9 mouse cellular contexts compared by ENCODE assay signal in genomic region chr7:3389444-3390412, GRCm38 (mm10). TPM values are rescaled to one million over a fixed set of nuclear protein-coding genes. Genes with fewer than 3 reads are reported as not detected.
DNase-seq lines count a peak whose midpoint lies in the region; ATAC-seq lines count a peak whose summit lies in the region.
"Had no signal": no experiment of that assay in that cellular context is flagged by ENCODE, and none has a peak within 500 bp of the region (broad histone marks: within the 10 kb centered on the region; RNA-seq: fewer than 3 reads in every experiment).

No protein-coding gene starts in this region.

- H3K27me3 ChIP-seq in embryonic facial prominence, embryonic 10.5 days (replicated peaks; ENCODE audit: low read depth, poor library complexity, severe bottlenecking): no peaks in the 10 kb centered on the region; the same call in 1 of the 2 replicates
- no peaks in the 10 kb centered on the region; the same call in 1 of the 2 replicates for H3K27me3 ChIP-seq in lung, embryonic 16.5 days (ENCODE audit: control insufficient read depth, insufficient read depth, low read depth, low read length)

- peak overlapping the region; percentile 82 for H3K27ac ChIP-seq in embryonic facial prominence, embryonic 10.5 days (replicated peaks)
- H3K27ac ChIP-seq in lung, embryonic 16.5 days (ENCODE audit: low read length): no peak overlapping the region

- H3K4me3 ChIP-seq in embryonic facial prominence, embryonic 10.5 days: peak overlapping the region; percentile 57
- peak overlapping the region; percentile 34 for H3K4me3 ChIP-seq in lung, embryonic 16.5 days (ENCODE audit: low read length)

- DNase-seq in urinary bladder, postnatal 14 days (ENCODE audit: low spot score): peak; percentile 22
- no peak for DNase-seq in urinary bladder, postnatal 25 days (ENCODE audit: low spot score)
- DNase-seq in embryonic facial prominence, embryonic 10.5 days (ENCODE audit: low spot score): peak; percentile 75
- peak; percentile 33 to 60 for DNase-seq in heart, postnatal 10 days
- peak; percentile 70 to 78 for DNase-seq in kidney, postnatal 25 days
- peak; percentile 89 to 93 for DNase-seq in right cerebral cortex, postnatal 10 days (ENCODE audit: low spot score in 2 of 2)
- DNase-seq in urinary bladder, postnatal 10 days (ENCODE audit: low spot score): no peak

- H3K9me3 ChIP-seq in embryonic facial prominence, embryonic 10.5 days: no peaks in the 10 kb centered on the region
- H3K9me3 ChIP-seq in lung, embryonic 16.5 days (ENCODE audit: control insufficient read depth, low read length): no peaks in the 10 kb centered on the region

- WGBS in embryonic facial prominence, embryonic 10.5 days: 2% methylated on average over 17 of the region's 17 CpGs
- 1% methylated on average over 17 of the region's 17 CpGs for whole genome bisulfite sequencing in lung, embryonic 16.5 days

- H3K4me1 ChIP-seq in embryonic facial prominence, embryonic 10.5 days: peaks cover 45% of the 10 kb centered on the region
- peaks cover 5% of the 10 kb centered on the region; the same call in 1 of the 2 replicates for H3K4me1 ChIP-seq in lung, embryonic 16.5 days (replicated peaks; ENCODE audit: control insufficient read depth, insufficient read depth, low read length)

- peaks cover 9% of the 10 kb centered on the region for H3K36me3 ChIP-seq in embryonic facial prominence, embryonic 10.5 days (replicated peaks)
- H3K36me3 ChIP-seq in lung, embryonic 16.5 days (ENCODE audit: control insufficient read depth, insufficient read depth, low read length): no peaks in the 10 kb centered on the region

- no peak overlapping the region for H3K9ac ChIP-seq in lung, embryonic 16.5 days (ENCODE audit: low read length)

- peak overlapping the region; percentile 57 for H3K4me2 ChIP-seq in lung, embryonic 16.5 days (ENCODE audit: low read depth, low read length)

- intact Hi-C loops in heart, postnatal 10 days (cut with DNase I): no loop called here

- ATAC-seq in lung, embryonic 16.5 days (ENCODE audit: low read depth): peak; percentile 77

RNA-seq across cellular contexts. Expression of gene Cacng8, which starts 0.8 kb away (rescaled TPM):
- polyA plus RNA-seq in embryonic facial prominence, embryonic 10.5 days (2016; fragmentation: Nextera tagmentation; extraction: Ambion mirVana): 8.5 and 11.4 TPM in 2 replicates
- total RNA-seq in heart, postnatal 10 days (2021): not detected
- polyA plus RNA-seq in lung, embryonic 16.5 days (2015; fragmentation: Nextera tagmentation; extraction: Ambion mirVana): 0.73 and 0.79 TPM in 2 replicates
- polyA plus RNA-seq: liver, embryonic 16.5 days had no signal

RNA-seq across cellular contexts. Expression of gene Cacng6, which starts 34.3 kb away (rescaled TPM):
- 0.29 TPM in 1 of 2 replicates, not detected in the other for polyA plus RNA-seq in embryonic facial prominence, embryonic 10.5 days (2016; fragmentation: Nextera tagmentation; extraction: Ambion mirVana)
- total RNA-seq in heart, postnatal 10 days (2021): 1 to 10 TPM; 1.9 to 2.0 TPM
- polyA plus RNA-seq in lung, embryonic 16.5 days (2015; fragmentation: Nextera tagmentation; extraction: Ambion mirVana): 0.19 and 0.70 TPM in 2 replicates

RNA-seq across cellular contexts. Expression of gene Cacng7, which starts 57.0 kb away (rescaled TPM):
- 1.2 and 1.9 TPM in 2 replicates for polyA plus RNA-seq in embryonic facial prominence, embryonic 10.5 days (2016; fragmentation: Nextera tagmentation; extraction: Ambion mirVana)
- total RNA-seq in heart, postnatal 10 days (2021): 1 to 10 TPM; 7.7 to 9.7 TPM
- 0.24 and 0.55 TPM in 2 replicates for polyA plus RNA-seq in lung, embryonic 16.5 days (2015; fragmentation: Nextera tagmentation; extraction: Ambion mirVana)
- polyA plus RNA-seq: liver, embryonic 16.5 days had no signal

Comparison
In these comparisons a context has a peak if more than half of its experiments do, and no peak if none do; other contexts are left out.
1. DNase-seq: peak in urinary bladder, postnatal 14 days (single experiment), embryonic facial prominence, embryonic 10.5 days (single experiment), heart, postnatal 10 days (2 of 2), kidney, postnatal 25 days (2 of 2) and right cerebral cortex, postnatal 10 days (2 of 2); none in urinary bladder, postnatal 25 days (single experiment) and urinary bladder, postnatal 10 days (single experiment).